Mouse (Mus musculus) CH12.LX (cell line): ENCODE data around the gene Zgrf1. TPM values are rescaled to one million over a fixed set of nuclear protein-coding genes. Genes with fewer than 3 reads are reported as not detected.

Source experiments
- DNase-seq: peaks from one replicate; pipeline ENCODE4 v3.0.0-alpha.2; 2013; ENCODE audit errors: extremely low read depth
- H3K27ac ChIP-seq: 2 replicates; pipeline ENCODE4 v1.5.1; 2012; ENCODE audit warnings: low read depth, mild to moderate bottlenecking, control low read depth, moderate library complexity; ENCODE audit not compliant: insufficient read depth
- H3K27me3 ChIP-seq: replicated peaks from 2 replicates; pipeline ENCODE3; 2012; ENCODE audit warnings: inconsistent platforms
- H3K36me3 ChIP-seq, 2 experiments: replicated peaks in 1 of 2; 2 replicates each; pipeline versions ENCODE3 to v1.6.1; 2012; ENCODE audit warnings: inconsistent platforms in 1 of 2, low read length in 1 of 2, mild to moderate bottlenecking in 1 of 2, mixed read lengths in 1 of 2, moderate library complexity in 1 of 2; ENCODE audit not compliant: control insufficient read depth in 1 of 2, insufficient read depth in 1 of 2
- H3K4me1 ChIP-seq, 2 experiments: 2 replicates each; pipeline ENCODE4 v1.6.1; 2012; ENCODE audit warnings: inconsistent platforms in 1 of 2, moderate library complexity in 1 of 2; ENCODE audit not compliant: insufficient read depth in 2 of 2, control insufficient read depth in 1 of 2
- H3K4me2 ChIP-seq: 2 replicates; pipeline ENCODE4 v1.6.1; 2012; ENCODE audit warnings: low read depth, mild to moderate bottlenecking, control low read depth; ENCODE audit not compliant: poor library complexity, insufficient read depth, severe bottlenecking
- H3K4me3 ChIP-seq, 3 experiments: fragments of 150-350 bp in 1 of 3; sonication (generic) in 1 of 3; replicated peaks in 1 of 3; 2 replicates each; pipeline versions ENCODE3 to v1.5.1; 2011 to 2012; ENCODE audit warnings: low read depth in 2 of 3, low read length in 2 of 3, mild to moderate bottlenecking in 2 of 3, moderate library complexity in 2 of 3, control low read depth in 1 of 3, improper control_type of control experiment in 1 of 3, inconsistent platforms in 1 of 3, mixed read lengths in 1 of 3; ENCODE audit not compliant: poor library complexity in 1 of 3
- H3K79me2 ChIP-seq: replicated peaks from 2 replicates; pipeline ENCODE4 v1.6.1; 2012; ENCODE audit warnings: mild to moderate bottlenecking, moderate library complexity; ENCODE audit not compliant: control insufficient read depth, poor library complexity, insufficient read depth, severe bottlenecking; ENCODE audit errors: extremely low read depth
- H3K9ac ChIP-seq: 2 replicates; pipeline ENCODE4 v1.6.1; 2012; ENCODE audit warnings: low read depth, mild to moderate bottlenecking, control low read depth, moderate library complexity; ENCODE audit not compliant: insufficient read depth
- H3K9me3 ChIP-seq: replicated peaks from 2 replicates; pipeline ENCODE3; 2012; ENCODE audit warnings: low read length, inconsistent platforms, mixed read lengths
- BHLHE40 ChIP-seq: IDR thresholded peaks from 2 replicates; pipeline ENCODE4 v1.6.1; 2011; ENCODE audit warnings: mild to moderate bottlenecking, low read depth, low read length, improper control_type of control experiment
- CTCF ChIP-seq, 2 experiments: IDR thresholded peaks in 1 of 2; conservative IDR thresholded peaks in 1 of 2; 2 replicates each; pipeline ENCODE4 v1.5.1; 2011 to 2012; ENCODE audit warnings: low read depth in 2 of 2, low read length in 2 of 2, improper control_type of control experiment in 1 of 2, inconsistent platforms in 1 of 2, mild to moderate bottlenecking in 1 of 2, moderate library complexity in 1 of 2
- ELF1 ChIP-seq: IDR thresholded peaks from 2 replicates; pipeline ENCODE4 v1.6.1; 2014; ENCODE audit warnings: low read depth, mild to moderate bottlenecking, inconsistent platforms, low read length, improper control_type of control experiment
- EP300 ChIP-seq: IDR thresholded peaks from 2 replicates; pipeline ENCODE4 v1.6.1; 2011; ENCODE audit warnings: low read length, improper control_type of control experiment
- ETS1 ChIP-seq: conservative IDR thresholded peaks from 2 replicates; pipeline ENCODE4 v1.6.1; 2012; ENCODE audit warnings: low read depth, mild to moderate bottlenecking, inconsistent platforms, low read length, improper control_type of control experiment, moderate library complexity
- GABPA ChIP-seq: IDR thresholded peaks from 2 replicates; pipeline ENCODE4 v1.6.1; 2012; ENCODE audit warnings: low read depth, low read length, improper control_type of control experiment, inconsistent platforms; ENCODE audit not compliant: insufficient replicate concordance
- HCFC1 ChIP-seq: IDR thresholded peaks from 2 replicates; pipeline ENCODE4 v1.6.1; 2012; ENCODE audit warnings: low read depth, mild to moderate bottlenecking, inconsistent platforms, low read length, improper control_type of control experiment
- IRF4 ChIP-seq: IDR thresholded peaks from 2 replicates; pipeline ENCODE4 v1.6.1; 2014; ENCODE audit warnings: low read depth, mild to moderate bottlenecking, inconsistent platforms, low read length, improper control_type of control experiment
- JUN ChIP-seq: IDR thresholded peaks from 2 replicates; pipeline ENCODE4 v1.6.1; 2011; ENCODE audit warnings: low read depth, mild to moderate bottlenecking, low read length, improper control_type of control experiment, moderate library complexity; ENCODE audit not compliant: insufficient read depth
- KAT2A ChIP-seq: IDR thresholded peaks from 2 replicates; pipeline ENCODE4 v1.6.1; 2012; ENCODE audit warnings: low read length, improper control_type of control experiment, inconsistent platforms; ENCODE audit not compliant: insufficient replicate concordance
- MAFK ChIP-seq: IDR thresholded peaks from 2 replicates; pipeline ENCODE4 v1.6.1; 2011; ENCODE audit warnings: low read length, improper control_type of control experiment; ENCODE audit not compliant: insufficient replicate concordance
- MAZ ChIP-seq: IDR thresholded peaks from 2 replicates; pipeline ENCODE4 v1.6.1; 2012; ENCODE audit warnings: low read depth, mild to moderate bottlenecking, inconsistent platforms, low read length, improper control_type of control experiment, moderate library complexity
- NRF1 ChIP-seq: IDR thresholded peaks from 2 replicates; pipeline ENCODE4 v1.6.1; 2014; ENCODE audit warnings: low read depth, mild to moderate bottlenecking, inconsistent platforms, low read length, improper control_type of control experiment, moderate library complexity
- PAX5 ChIP-seq: IDR thresholded peaks from 2 replicates; pipeline ENCODE4 v1.6.1; 2012; ENCODE audit warnings: low read length, inconsistent platforms, mixed read lengths
- RAD21 ChIP-seq: IDR thresholded peaks from 2 replicates; pipeline ENCODE4 v1.6.1; 2011; ENCODE audit warnings: low read depth, mild to moderate bottlenecking, low read length, improper control_type of control experiment, moderate library complexity
- RCOR1 ChIP-seq: conservative IDR thresholded peaks from 2 replicates; pipeline ENCODE4 v1.6.1; 2012; ENCODE audit warnings: low read depth, mild to moderate bottlenecking, inconsistent platforms, low read length, improper control_type of control experiment
- TBP ChIP-seq: conservative IDR thresholded peaks from 2 replicates; pipeline ENCODE4 v1.6.1; 2011; ENCODE audit warnings: low read depth, low read length, improper control_type of control experiment
- TCF12 ChIP-seq: IDR thresholded peaks from 2 replicates; pipeline ENCODE4 v1.6.1; 2014; ENCODE audit warnings: low read depth, mild to moderate bottlenecking, inconsistent platforms, low read length, improper control_type of control experiment
- UBTF ChIP-seq: IDR thresholded peaks from 2 replicates; pipeline ENCODE4 v1.6.1; 2012; ENCODE audit warnings: low read depth, mild to moderate bottlenecking, inconsistent platforms, low read length, improper control_type of control experiment, moderate library complexity
- ZC3H11A ChIP-seq: IDR thresholded peaks from 2 replicates; pipeline ENCODE4 v1.6.1; 2012; ENCODE audit warnings: low read depth, mild to moderate bottlenecking, inconsistent platforms, low read length, improper control_type of control experiment
- ZMIZ1 ChIP-seq: IDR thresholded peaks from 2 replicates; pipeline ENCODE4 v1.6.1; 2012; ENCODE audit warnings: low read depth, mild to moderate bottlenecking, inconsistent platforms, low read length, improper control_type of control experiment
- dilution Hi-C: fragments of 300-500 bp; cut with MboI; formaldehyde crosslinking; loops from 2 replicates; pipeline ENCODE4 v1.14.3; 2020; ENCODE audit warnings: low sequenced_read_pairs; ENCODE audit not compliant: extremely low pct_unique_long_range_greater_than_20kb, extremely low pct_ligation_motif_present
- in situ Hi-C: fragments of 300-500 bp; cut with MboI; formaldehyde crosslinking; loops from 3 replicates; pipeline ENCODE4 v1.14.3; 2019; ENCODE audit warnings: low sequenced_read_pairs, low pct_ligation_motif_present, low pct_unique_long_range_greater_than_20kb, mixed read lengths
- polyA plus RNA-seq: library from polyadenylated mRNA; unstranded; fragments of >175 nt; gene quantifications from 2 replicates; pipeline ENCODE4 v1.2.1, GENCODE M21; 2012; ENCODE audit warnings: low read depth; ENCODE audit not compliant: insufficient read length
- total RNA-seq, 2 experiments: library from RNA; depleted of rRNA; stranded (reverse); fragments of 300-350 nt in 1 of 2; fragments of >200 nt in 1 of 2; gene quantifications; 2 replicates each; pipeline ENCODE4 v1.2.3; 2012 to 2014

Gene Zgrf1
- total and polyA plus RNA-seq, 3 experiments = 7.0 to 10.2 (median 10.1) TPM

- no peak for DNase-seq
- Histone ChIP-seq H3K9me3 (peaks cover 13% of the 10 kb centered on the region), H3K36me3 (no peaks in the 10 kb centered on the region), H3K9ac (no peak within 1 kb of the TSS), H3K4me2 (no peak within 1 kb of the TSS), H3K79me2 (no peaks in the 10 kb centered on the region), H3K4me1 (no peaks in the 10 kb centered on the region), H3K27me3 (no peaks in the 10 kb centered on the region), H3K4me3 (no peak within 1 kb of the TSS), H3K27ac (no peak within 1 kb of the TSS)
- TF ChIP-seq IRF4 = no peak
- TF ChIP-seq, all 38 proteins: peak for 0
- dilution Hi-C loops (no loop called here), in situ Hi-C loops (loop anchor here (25.0 kb wide), 1 partner anchor 104 kb away; no protein-coding TSS in a partner anchor)
Observed at GRCm38 (mm10) chr3:127633080-127634032, 80.1 kb downstream of the Zgrf1 start, which contains the start of gene Neurog2. Gene Neurog2 (plus strand): TSS chr3:127633135.

GRCm38 (mm10) chr3:127634101-127634983 is 81.1 kb downstream of the Zgrf1 start:
- Histone ChIP-seq H3K36me3 (no peaks in the 10 kb centered on the region), H3K4me3 (no peak overlapping the region), H3K27me3 (no peaks in the 10 kb centered on the region), H3K9ac (no peak overlapping the region), H3K79me2 (no peaks in the 10 kb centered on the region), H3K4me2 (no peak overlapping the region), H3K9me3 (peaks cover 13% of the 10 kb centered on the region), H3K27ac (no peak overlapping the region), H3K4me1 (no peaks in the 10 kb centered on the region)
- no peak for DNase-seq
- TF ChIP-seq BHLHE40 (no peak), TCF12 (no peak), TBP (no peak), ZC3H11A (no peak), GABPA (no peak), NRF1 (no peak), MAZ (no peak), MAFK (no peak), RAD21 (no peak), RCOR1 (no peak), ELF1 (no peak), ZMIZ1 (no peak), JUN (no peak), EP300 (no peak), UBTF (no peak), CTCF (conservative IDR thresholded peaks at IDR 0.05 in 1 of 2, IDR thresholded peaks at IDR 0.05 in 1 of 2; ENCODE audit: low read depth in 2 of 2, low read length in 2 of 2) (no peak), KAT2A (no peak), HCFC1 (no peak), ETS1 (no peak), PAX5 (no peak)
- in situ Hi-C loops = loop anchor here (25.0 kb wide), 1 partner anchor 103 kb away; no protein-coding TSS in a partner anchor
- dilution Hi-C loops = no loop called here
